Mouse (Mus musculus) lung, postnatal 0 days (tissue): ENCODE measurements at regions not wholly inside any gene's neighbourhood (a gene's known extent, or its start where the extent isn't known, plus 50 kb on each side); places are given as distances from the start of the nearest gene placed in this dataset.
"Not testable (repeated sequence)": the region's sequence is repeated elsewhere in the genome, so short reads cannot be mapped to it uniquely, and the experiment has no call there.

Source experiments
- ATAC-seq: fragments of 200-750 bp; cut with Nextera tagmentation; 2 replicates; pipeline ENCODE4 v1.8.0; 2017; ENCODE audit warnings: moderate library complexity
- DNase-seq: peaks from one replicate; pipeline ENCODE4 v3.0.0-alpha.2; 2016; ENCODE audit warnings: low spot score
- H3K27ac ChIP-seq: fragments of 300-500 bp; sonication (generic); 2 replicates; pipeline ENCODE4 v1.5.1; 2014; ENCODE audit warnings: antibody characterized with exemption, mild to moderate bottlenecking, low read length, mixed read lengths
- H3K27me3 ChIP-seq: fragments of 300-500 bp; sonication (generic); replicated peaks from 2 replicates; pipeline ENCODE4 v1.6.1; 2014; ENCODE audit warnings: low read length, mixed read lengths; ENCODE audit not compliant: insufficient read depth
- H3K36me3 ChIP-seq: fragments of 300-500 bp; sonication (generic); 2 replicates; pipeline ENCODE4 v1.6.1; 2014; ENCODE audit warnings: low read length, mixed read lengths; ENCODE audit not compliant: insufficient read depth
- H3K4me1 ChIP-seq: fragments of 300-500 bp; sonication (generic); 2 replicates; pipeline ENCODE4 v1.6.1; 2014; ENCODE audit warnings: antibody characterized with exemption, low read depth, low read length, mixed read lengths; ENCODE audit not compliant: insufficient read depth
- H3K4me2 ChIP-seq: fragments of 300-500 bp; sonication (generic); replicated peaks from 2 replicates; pipeline ENCODE4 v1.6.1; 2014; ENCODE audit warnings: low read depth, mild to moderate bottlenecking, low read length, moderate library complexity, mixed read lengths
- H3K4me3 ChIP-seq: fragments of 300-500 bp; sonication (generic); 2 replicates; pipeline ENCODE4 v1.5.1; 2014; ENCODE audit warnings: low read depth, low read length
- H3K9ac ChIP-seq: fragments of 300-500 bp; sonication (generic); replicated peaks from 2 replicates; pipeline ENCODE4 v1.6.1; 2014; ENCODE audit warnings: low read depth, mild to moderate bottlenecking
- H3K9me3 ChIP-seq: fragments of 300-500 bp; sonication (generic); 2 replicates; pipeline ENCODE4 v1.6.1; 2016; ENCODE audit warnings: low read length, mixed read lengths
- CTCF ChIP-seq: IDR thresholded peaks from 2 replicates; pipeline ENCODE4 v1.5.1; 2016; ENCODE audit warnings: antibody characterized with exemption, mild to moderate bottlenecking
- EP300 ChIP-seq: IDR thresholded peaks from 2 replicates; pipeline ENCODE4 v1.6.1; 2016; ENCODE audit warnings: antibody characterized with exemption, mild to moderate bottlenecking, control low read depth
- WGBS: fragments of 180-500 bp; shearing (Covaris S2); extraction: QIAGEN DNeasy Blood & Tissue Kit; methylation state at CpG from one replicate; pipeline ENCODE4 v1.1.7; 2014; 5-methylcytosine and 5-hydroxymethylcytosine counted together

DNA sequence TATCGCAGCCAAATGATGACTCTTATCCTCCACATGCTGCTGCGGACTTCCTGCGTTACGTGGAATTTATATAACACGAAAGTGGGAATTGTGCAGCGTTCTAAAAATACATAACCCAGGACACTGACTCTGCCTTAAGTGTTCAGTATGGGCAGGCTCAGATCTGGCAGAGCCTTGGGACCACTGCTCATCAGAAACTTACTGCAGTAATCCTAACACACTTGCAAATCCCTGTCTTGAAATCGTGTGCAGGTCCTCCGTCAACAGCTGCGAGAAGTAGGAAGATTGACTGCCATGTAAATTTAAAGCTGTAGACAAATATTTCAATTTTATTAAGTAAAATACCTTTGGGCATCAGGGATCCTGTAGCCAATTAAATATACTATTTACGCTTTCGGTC is 692.0 kb downstream of the Rapgef2 start:
- H3K36me3 ChIP-seq: no peaks in the 10 kb centered on the region
- H3K27me3 ChIP-seq: no peaks in the 10 kb centered on the region
- H3K4me2 ChIP-seq: no peak overlapping the region
- DNase-seq (no peak), ATAC-seq (no peak)
- no peak overlapping the region for H3K9ac ChIP-seq
- H3K4me3 ChIP-seq: no peak overlapping the region
- 69% methylated on average over 11 of the region's 11 CpGs for WGBS
- no peaks in the 10 kb centered on the region for H3K9me3 ChIP-seq
- TF ChIP-seq CTCF: no peak
- no peak for TF ChIP-seq EP300
- no peaks in the 10 kb centered on the region for H3K4me1 ChIP-seq
- no peak overlapping the region for H3K27ac ChIP-seq

DNA sequence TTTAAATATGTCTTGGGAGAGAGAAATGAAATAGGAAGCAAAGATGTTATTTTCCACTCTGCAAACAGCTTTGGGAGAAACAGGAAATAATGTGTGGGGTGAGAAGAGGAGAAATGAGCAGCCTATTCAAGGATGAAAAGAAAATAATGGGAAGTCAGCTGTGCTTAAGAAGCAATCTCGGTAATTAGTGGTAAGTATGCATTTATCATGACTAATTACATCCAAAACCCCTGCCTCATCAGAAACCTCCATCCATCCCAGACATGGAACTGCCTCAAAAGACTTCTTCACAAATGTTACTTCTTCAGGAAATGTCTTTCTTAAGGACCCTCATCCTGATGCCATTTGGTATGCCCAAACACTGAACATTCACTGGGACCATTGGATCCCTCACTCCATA is 699.7 kb downstream of the Rapgef2 start:
- H3K4me2 ChIP-seq: no peak overlapping the region
- ATAC-seq (no peak), DNase-seq (no peak)
- TF ChIP-seq CTCF: no peak
- TF ChIP-seq EP300: no peak
- H3K27ac ChIP-seq: no peak overlapping the region
- no peaks in the 10 kb centered on the region for H3K36me3 ChIP-seq
- no peaks in the 10 kb centered on the region for H3K27me3 ChIP-seq
- H3K4me3 ChIP-seq: no peak overlapping the region
- H3K9me3 ChIP-seq: no peaks in the 10 kb centered on the region
- no peaks in the 10 kb centered on the region for H3K4me1 ChIP-seq
- 47% methylated on average over 1 of the region's 1 CpGs for WGBS
- no peak overlapping the region for H3K9ac ChIP-seq

DNA sequence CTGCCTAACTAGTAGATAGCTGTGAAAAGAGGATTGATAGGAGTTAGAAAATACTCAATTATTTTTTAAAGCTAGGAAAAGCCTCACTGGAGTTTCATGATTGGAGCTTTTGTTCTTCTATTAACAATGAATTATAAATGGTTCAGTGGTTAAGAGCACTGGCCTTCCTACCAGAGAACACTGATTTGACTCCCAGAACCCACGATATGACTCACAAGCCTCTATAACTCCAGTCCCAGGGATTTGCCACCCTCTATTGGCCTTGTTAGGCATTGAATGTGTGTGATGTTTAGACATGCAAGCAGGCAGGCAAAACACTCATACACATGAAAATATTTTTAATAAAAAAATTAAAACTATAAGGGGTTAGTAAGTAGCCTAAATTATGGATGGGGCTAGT is 704.4 kb downstream of the Rapgef2 start:
- no peaks in the 10 kb centered on the region for H3K27me3 ChIP-seq
- no peak overlapping the region for H3K9ac ChIP-seq
- H3K9me3 ChIP-seq: no peaks in the 10 kb centered on the region
- H3K4me1 ChIP-seq: no peaks in the 10 kb centered on the region
- no peaks in the 10 kb centered on the region for H3K36me3 ChIP-seq
- H3K4me2 ChIP-seq: no peak overlapping the region
- no peak overlapping the region for H3K27ac ChIP-seq
- TF ChIP-seq EP300: no peak
- peak; percentile 58 for TF ChIP-seq CTCF
- 26% methylated on average over 1 of the region's 1 CpGs for WGBS
- no peak for ATAC-seq
- no peak overlapping the region for H3K4me3 ChIP-seq
- DNase-seq: peak; percentile 31

DNA sequence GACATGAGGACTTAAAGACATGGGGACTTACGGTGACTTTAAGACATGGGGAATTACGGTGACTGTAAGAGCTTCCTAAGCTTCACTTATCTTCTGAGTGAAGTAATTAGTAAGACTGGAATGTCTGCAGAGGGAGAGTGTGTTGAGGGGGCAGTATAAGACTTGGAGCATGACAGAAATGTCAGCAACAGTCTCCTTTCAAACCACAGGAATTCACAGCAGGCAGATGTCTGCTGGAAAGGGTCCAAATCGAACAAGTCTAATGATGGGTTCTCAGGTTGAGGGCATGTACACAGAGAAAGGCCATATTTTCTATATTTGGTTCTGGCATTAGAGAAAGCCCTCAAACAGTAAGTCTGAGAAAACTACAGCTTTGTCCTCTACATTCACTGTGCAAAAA is 705.2 kb downstream of the Rapgef2 start:
- H3K27me3 ChIP-seq: no peaks in the 10 kb centered on the region
- 35% methylated on average over 3 of the region's 3 CpGs for WGBS

DNA sequence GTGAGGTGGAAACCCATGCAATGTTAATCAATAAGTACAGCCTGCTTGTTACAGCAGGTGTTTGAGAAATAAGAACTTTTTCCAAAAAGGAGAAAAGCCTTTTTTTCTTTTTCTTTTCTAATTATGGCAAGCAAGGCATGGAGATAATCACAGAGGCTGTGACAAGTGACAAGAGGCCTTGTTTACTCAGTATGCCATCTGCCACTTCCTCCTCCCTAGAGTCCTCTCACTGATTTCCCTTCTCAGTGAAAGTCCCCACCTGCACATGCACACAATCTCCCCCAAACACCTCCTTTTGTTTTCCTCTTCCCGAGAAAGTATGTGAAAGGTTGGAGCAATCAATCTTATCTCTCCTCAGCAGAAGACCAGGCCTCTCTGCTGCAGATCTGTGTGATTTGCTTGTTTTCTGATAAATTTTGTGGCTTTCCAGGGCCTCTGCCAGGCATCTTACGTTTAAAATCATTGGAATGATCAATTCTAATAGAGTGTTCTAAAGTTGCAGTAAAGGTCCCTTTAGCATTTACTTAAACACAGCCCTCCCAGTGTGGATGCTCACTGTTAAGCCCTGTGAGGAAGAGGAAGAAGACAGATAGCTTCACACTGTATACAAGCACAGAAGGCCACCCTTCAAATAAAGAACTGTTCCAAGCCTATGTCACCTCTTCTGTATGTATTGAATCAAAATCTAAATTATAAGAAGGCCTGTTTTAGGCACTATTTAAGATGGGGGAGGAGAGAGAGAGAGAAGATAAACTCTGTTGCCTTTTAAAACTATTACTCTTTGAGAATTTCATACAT is 710.5 kb downstream of the Rapgef2 start:
- H3K9me3 ChIP-seq: no peaks in the 10 kb centered on the region
- no peak overlapping the region for H3K4me2 ChIP-seq
- ATAC-seq: no peak
- H3K4me3 ChIP-seq: no peak overlapping the region
- H3K27ac ChIP-seq: no peak overlapping the region
- 10% methylated on average over 2 of the region's 2 CpGs for WGBS
- no peak overlapping the region for H3K9ac ChIP-seq
- H3K27me3 ChIP-seq: no peaks in the 10 kb centered on the region
- no peaks in the 10 kb centered on the region for H3K4me1 ChIP-seq
- H3K36me3 ChIP-seq: no peaks in the 10 kb centered on the region
- no peak for TF ChIP-seq CTCF
- TF ChIP-seq EP300: no peak
- DNase-seq: no peak

More for the DNA sequence above, 705.2 kb downstream of the Rapgef2 start:
- Histone ChIP-seq H3K4me3 (no peak overlapping the region), H3K9me3 (no peaks in the 10 kb centered on the region), H3K9ac (no peak overlapping the region), H3K4me1 (no peaks in the 10 kb centered on the region), H3K27ac (no peak overlapping the region), H3K36me3 (no peaks in the 10 kb centered on the region), H3K4me2 (no peak overlapping the region)
- TF ChIP-seq EP300: no peak
- no peak for TF ChIP-seq CTCF
- ATAC-seq: peak; percentile 55
- DNase-seq: peak; percentile 47

DNA sequence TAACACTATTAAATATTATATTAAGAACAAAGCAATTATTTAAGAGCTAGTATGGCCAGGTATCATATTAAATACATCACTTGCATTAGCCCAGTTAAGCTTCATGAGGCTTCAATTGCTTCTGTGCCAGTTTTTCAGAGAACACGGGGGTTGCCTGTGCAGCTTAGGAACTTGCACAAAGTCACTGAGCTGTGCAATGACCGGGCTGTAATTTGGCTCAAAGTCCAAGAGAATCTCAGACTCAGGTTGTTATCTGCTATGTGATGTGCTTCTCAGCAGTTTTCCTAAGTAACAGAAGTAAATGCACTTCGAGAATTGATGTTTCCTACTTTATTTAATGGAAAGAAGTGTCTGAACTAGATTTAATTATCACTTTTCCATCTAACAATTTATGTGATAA is 711.5 kb downstream of the Rapgef2 start:
- Histone ChIP-seq H3K9ac (no peak overlapping the region), H3K4me3 (no peak overlapping the region), H3K9me3 (no peaks in the 10 kb centered on the region), H3K27me3 (no peaks in the 10 kb centered on the region), H3K4me1 (no peaks in the 10 kb centered on the region), H3K27ac (no peak overlapping the region), H3K4me2 (no peak overlapping the region), H3K36me3 (no peaks in the 10 kb centered on the region)
- DNase-seq (no peak), ATAC-seq (no peak)
- TF ChIP-seq CTCF: no peak
- no peak for TF ChIP-seq EP300
- 65% methylated on average over 3 of the region's 3 CpGs for WGBS

DNA sequence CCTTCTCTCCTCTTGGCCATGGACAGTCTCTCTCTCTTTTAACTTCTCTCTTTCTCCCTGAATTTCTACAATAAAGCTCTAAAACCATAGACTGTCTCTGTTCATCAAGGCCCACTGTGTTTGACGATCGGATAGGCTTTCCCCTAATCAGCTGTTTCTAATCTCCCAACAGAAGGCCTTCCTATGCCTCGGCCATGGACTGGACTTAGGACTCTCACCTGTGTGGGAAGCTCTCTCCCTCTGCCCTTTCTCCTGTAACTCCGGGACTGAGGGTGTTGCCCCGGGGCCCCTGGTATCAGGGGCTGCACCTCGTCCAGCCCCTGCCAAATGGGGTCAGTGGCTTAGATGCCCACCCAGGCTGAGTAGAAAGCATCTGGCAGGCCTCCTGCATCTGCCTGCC is 713.0 kb downstream of the Rapgef2 start:
- no peak for TF ChIP-seq EP300
- no peak for TF ChIP-seq CTCF
- no peak for DNase-seq

DNA sequence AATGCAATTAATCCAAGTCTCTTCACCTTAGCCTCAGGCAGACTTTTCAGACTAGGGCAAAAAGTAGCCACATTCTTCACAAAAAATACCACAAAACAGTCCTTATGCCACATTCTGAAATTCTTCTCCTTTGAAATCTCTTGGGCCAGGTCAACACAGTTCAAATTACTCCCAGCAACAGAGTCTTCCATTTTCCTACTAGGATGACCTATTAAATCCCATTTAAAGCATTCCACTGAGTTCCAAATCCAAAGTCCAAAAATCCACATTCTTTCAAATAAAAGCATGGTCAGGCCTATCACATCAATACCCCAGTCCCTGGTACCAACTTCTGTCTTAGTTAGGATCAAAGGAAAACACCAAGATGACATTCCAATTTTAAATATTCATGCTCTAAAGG is 721.4 kb downstream of the Rapgef2 start:
- H3K9ac ChIP-seq, H3K4me3 ChIP-seq, H3K27me3 ChIP-seq, H3K27ac ChIP-seq, ATAC-seq, H3K36me3 ChIP-seq, DNase-seq, H3K4me2 ChIP-seq, H3K4me1 ChIP-seq, H3K9me3 ChIP-seq: not testable (repeated sequence)

More for the DNA sequence above, 713.0 kb downstream of the Rapgef2 start:
- Histone ChIP-seq H3K36me3 (no peaks in the 10 kb centered on the region), H3K4me2 (no peak overlapping the region), H3K27ac (no peak overlapping the region), H3K27me3 (no peaks in the 10 kb centered on the region), H3K4me3 (no peak overlapping the region), H3K9me3 (no peaks in the 10 kb centered on the region), H3K9ac (no peak overlapping the region), H3K4me1 (no peaks in the 10 kb centered on the region)
- 77% methylated on average over 6 of the region's 6 CpGs for WGBS
- no peak for ATAC-seq
